Mouse (Mus musculus): ENCODE data around the gene Kif24. TPM values are rescaled to one million over a fixed set of nuclear protein-coding genes. Genes with fewer than 3 reads are reported as not detected.

The Kif24 gene
- 2.7 and 4.9 TPM in 2 replicates for total RNA-seq (2014; rRNA removed)
- 1.4 TPM in 2 replicates for polyA plus RNA-seq (2015; fragmentation: Nextera tagmentation; extraction: Ambion mirVana)

GRCm38 (mm10) chr4:41464345-41465286 lies at the start of gene Kif24, which contains the start of gene Nudt2:
Gene Kif24, minus strand, starts transcription at chr4:41464887.
Gene Nudt2, plus strand, starts transcription at chr4:41465151.
- no peaks in the 10 kb centered on the region for H3K36me3 ChIP-seq (ENCODE audit: insufficient read depth, low read length)
- DNase-seq (ENCODE audit: low spot score) = peak; percentile 100
- peak within 1 kb of the TSS; percentile 71 for H3K27ac ChIP-seq (ENCODE audit: low read depth, low read length)
- no peaks in the 10 kb centered on the region for H3K27me3 ChIP-seq (ENCODE audit: insufficient read depth, low read length)
- WGBS = under 1% methylated on average over 67 of the region's 70 CpGs
- H3K4me2 ChIP-seq (ENCODE audit: low read depth, low read length, poor library complexity, severe bottlenecking) = peak within 1 kb of the TSS; percentile 74
- TF ChIP-seq CTCF (IDR thresholded peaks at IDR 0.05) = no peak; the same call in none of the 2 replicates
- H3K9me3 ChIP-seq (ENCODE audit: low read length) = no peaks in the 10 kb centered on the region
- ATAC-seq (ENCODE audit: low FRiP score) = peak; percentile 97
- no peaks in the 10 kb centered on the region; the same call in 1 of the 2 replicates for H3K4me1 ChIP-seq (ENCODE audit: insufficient read depth, low read length)
- peak within 1 kb of the TSS; percentile 74 for H3K9ac ChIP-seq (replicated peaks; ENCODE audit: low read length, poor library complexity, severe bottlenecking)
- H3K4me3 ChIP-seq (ENCODE audit: low read depth, low read length) = peak within 1 kb of the TSS; percentile 66

GRCm38 (mm10) chr4:41513714-41514113 lies 49.0 kb upstream of the Kif24 start:
- ATAC-seq (ENCODE audit: low FRiP score) (no peak), DNase-seq (ENCODE audit: low spot score) (no peak)
- Histone ChIP-seq H3K4me2 (ENCODE audit: low read depth, low read length, poor library complexity, severe bottlenecking) (no peak overlapping the region), H3K27me3 (ENCODE audit: insufficient read depth, low read length) (no peaks in the 10 kb centered on the region), H3K36me3 (ENCODE audit: insufficient read depth, low read length) (no peaks in the 10 kb centered on the region; the same call in none of the 2 replicates), H3K4me1 (ENCODE audit: insufficient read depth, low read length) (peaks cover 7% of the 10 kb centered on the region), H3K27ac (ENCODE audit: low read depth, low read length) (no peak overlapping the region), H3K4me3 (ENCODE audit: low read depth, low read length) (no peak overlapping the region), H3K9ac (replicated peaks; ENCODE audit: low read length, poor library complexity, severe bottlenecking) (no peak overlapping the region), H3K9me3 (ENCODE audit: low read length) (no peaks in the 10 kb centered on the region)
- TF ChIP-seq CTCF (IDR thresholded peaks at IDR 0.05) = no peak
- WGBS = 7% methylated on average over 8 of the region's 8 CpGs

- no peaks in the 10 kb centered on the region for H3K9me3 ChIP-seq (ENCODE audit: low read length)
- no peak overlapping the region for H3K4me2 ChIP-seq (ENCODE audit: low read depth, low read length, poor library complexity, severe bottlenecking)
- ATAC-seq (ENCODE audit: low FRiP score) (no peak), DNase-seq (ENCODE audit: low spot score) (peak; percentile 79)
- H3K27me3 ChIP-seq (ENCODE audit: insufficient read depth, low read length) = no peaks in the 10 kb centered on the region
- 21% methylated on average over 4 of the region's 4 CpGs for WGBS
- H3K4me1 ChIP-seq (ENCODE audit: insufficient read depth, low read length) = peaks cover 7% of the 10 kb centered on the region
- no peak overlapping the region for H3K9ac ChIP-seq (replicated peaks; ENCODE audit: low read length, poor library complexity, severe bottlenecking)
- TF ChIP-seq CTCF (IDR thresholded peaks at IDR 0.05) = no peak
- no peak overlapping the region for H3K27ac ChIP-seq (ENCODE audit: low read depth, low read length)
- H3K4me3 ChIP-seq (ENCODE audit: low read depth, low read length) = no peak overlapping the region
- no peaks in the 10 kb centered on the region; the same call in none of the 2 replicates for H3K36me3 ChIP-seq (ENCODE audit: insufficient read depth, low read length)
Observed at GRCm38 (mm10) chr4:41513309-41513708, 48.6 kb upstream of the Kif24 start.

GRCm38 (mm10) chr4:41507998-41508397 lies 43.3 kb upstream of the Kif24 start:
- Histone ChIP-seq H3K27me3 (ENCODE audit: insufficient read depth, low read length) (no peaks in the 10 kb centered on the region), H3K4me2 (ENCODE audit: low read depth, low read length, poor library complexity, severe bottlenecking) (no peak overlapping the region), H3K4me3 (ENCODE audit: low read depth, low read length) (no peak overlapping the region), H3K4me1 (ENCODE audit: insufficient read depth, low read length) (peaks cover 8% of the 10 kb centered on the region; the same call in 1 of the 2 replicates), H3K9ac (replicated peaks; ENCODE audit: low read length, poor library complexity, severe bottlenecking) (no peak overlapping the region), H3K9me3 (ENCODE audit: low read length) (no peaks in the 10 kb centered on the region), H3K27ac (ENCODE audit: low read depth, low read length) (no peak overlapping the region), H3K36me3 (ENCODE audit: insufficient read depth, low read length) (no peaks in the 10 kb centered on the region)
- TF ChIP-seq CTCF (IDR thresholded peaks at IDR 0.05) = no peak
- no peak for ATAC-seq (ENCODE audit: low FRiP score)
- WGBS = 48% methylated on average over 7 of the region's 7 CpGs
- DNase-seq (ENCODE audit: low spot score) = no peak

GRCm38 (mm10) chr4:41507326-41507924 lies 42.7 kb upstream of the Kif24 start:
- Histone ChIP-seq H3K4me1 (ENCODE audit: insufficient read depth, low read length) (peaks cover 13% of the 10 kb centered on the region; the same call in 1 of the 2 replicates), H3K9ac (replicated peaks; ENCODE audit: low read length, poor library complexity, severe bottlenecking) (peak overlapping the region; percentile 71), H3K27ac (ENCODE audit: low read depth, low read length) (peak overlapping the region; percentile 62), H3K27me3 (ENCODE audit: insufficient read depth, low read length) (no peaks in the 10 kb centered on the region), H3K4me3 (ENCODE audit: low read depth, low read length) (peak overlapping the region; percentile 43), H3K4me2 (ENCODE audit: low read depth, low read length, poor library complexity, severe bottlenecking) (peak overlapping the region; percentile 82), H3K9me3 (ENCODE audit: low read length) (no peaks in the 10 kb centered on the region), H3K36me3 (ENCODE audit: insufficient read depth, low read length) (no peaks in the 10 kb centered on the region)
- ATAC-seq (ENCODE audit: low FRiP score) (no peak), DNase-seq (ENCODE audit: low spot score) (no peak)
- TF ChIP-seq CTCF (IDR thresholded peaks at IDR 0.05) = 0 out of 2 replicates have a peak, but pooled peaks have one; percentile 8
- 2% methylated on average over 22 of the region's 22 CpGs for WGBS
